15 mouse cellular contexts compared by ENCODE assay signal in genomic region chr6:61155059-61155629, GRCm38 (mm10). TPM values are rescaled to one million over a fixed set of nuclear protein-coding genes. Genes with fewer than 3 reads are reported as not detected.
DNase-seq lines count a peak whose midpoint lies in the region; ATAC-seq lines count a peak whose summit lies in the region.
"Had no signal": no experiment of that assay in that cellular context is flagged by ENCODE, and none has a peak within 500 bp of the region (broad histone marks: within the 10 kb centered on the region; RNA-seq: fewer than 3 reads in every experiment).

No protein-coding gene starts in this region.

- ATAC-seq in neural tube, embryonic 13.5 days (ENCODE audit: low read depth), result peak; percentile 63; the same call in 1 of the 2 replicates
- no peak for ATAC-seq in neural tube, embryonic 15.5 days (ENCODE audit: low FRiP score)
- ATAC-seq in forebrain, embryonic 15.5 days (replicated peaks), result peak; percentile 83
- peak; percentile 63 for ATAC-seq in midbrain, embryonic 14.5 days (ENCODE audit: low FRiP score, low TSS enrichment)
- ATAC-seq in megakaryocyte progenitor cell, adult 5-6 weeks (replicated peaks; ENCODE audit: poor library complexity), result no peak
- ATAC-seq in heart, embryonic 11.5 days (replicated peaks; ENCODE audit: insufficient number of reproducible peaks, low FRiP score, low TSS enrichment), result no peak
- ATAC-seq: CD4-positive, CD25-positive, alpha-beta regulatory T cell, adult 4 months had no signal

- no peak overlapping the region for H3K4me3 ChIP-seq in neural tube, embryonic 13.5 days
- H3K4me3 ChIP-seq in neural tube, embryonic 15.5 days (replicated peaks), result no peak overlapping the region
- no peak overlapping the region for H3K4me3 ChIP-seq in forebrain, embryonic 15.5 days
- H3K4me3 ChIP-seq in midbrain, embryonic 14.5 days (replicated peaks; ENCODE audit: low read depth, low read length), result no peak overlapping the region
- H3K4me3 ChIP-seq in heart, embryonic 11.5 days (ENCODE audit: low read depth, low read length), result no peak overlapping the region
- H3K4me3 ChIP-seq: gastrocnemius, adult 2 months; myocyte had no signal

- no peak overlapping the region for H3K9ac ChIP-seq in neural tube, embryonic 13.5 days
- H3K9ac ChIP-seq in neural tube, embryonic 15.5 days (replicated peaks), result no peak overlapping the region
- no peak overlapping the region for H3K9ac ChIP-seq in forebrain, embryonic 15.5 days (replicated peaks)
- H3K9ac ChIP-seq in midbrain, embryonic 14.5 days (replicated peaks; ENCODE audit: low read length), result no peak overlapping the region
- H3K9ac ChIP-seq in heart, embryonic 11.5 days (ENCODE audit: low read depth, low read length), result no peak overlapping the region

- no peak overlapping the region for H3K27ac ChIP-seq in neural tube, embryonic 13.5 days (replicated peaks)
- no peak overlapping the region for H3K27ac ChIP-seq in neural tube, embryonic 15.5 days (replicated peaks)
- H3K27ac ChIP-seq in forebrain, embryonic 15.5 days (replicated peaks), result no peak overlapping the region
- no peak overlapping the region for H3K27ac ChIP-seq in midbrain, embryonic 14.5 days (replicated peaks; ENCODE audit: low read depth, low read length)
- H3K27ac ChIP-seq in heart, embryonic 11.5 days (ENCODE audit: low read depth, low read length), result no peak overlapping the region
- H3K27ac ChIP-seq: gastrocnemius, adult 2 months had no signal

- no peaks in the 10 kb centered on the region for H3K27me3 ChIP-seq in neural tube, embryonic 13.5 days
- no peaks in the 10 kb centered on the region for H3K27me3 ChIP-seq in neural tube, embryonic 15.5 days (replicated peaks)
- no peaks in the 10 kb centered on the region for H3K27me3 ChIP-seq in forebrain, embryonic 15.5 days
- no peaks in the 10 kb centered on the region for H3K27me3 ChIP-seq in midbrain, embryonic 14.5 days (ENCODE audit: control insufficient read depth, insufficient read depth, low read length)
- H3K27me3 ChIP-seq in heart, embryonic 11.5 days (ENCODE audit: control insufficient read depth, insufficient read depth, low read length), result no peaks in the 10 kb centered on the region

- peaks cover 14% of the 10 kb centered on the region for H3K4me1 ChIP-seq in neural tube, embryonic 13.5 days (replicated peaks)
- peaks cover 3% of the 10 kb centered on the region; the same call in 1 of the 2 replicates for H3K4me1 ChIP-seq in neural tube, embryonic 15.5 days
- H3K4me1 ChIP-seq in forebrain, embryonic 15.5 days, result peaks cover 9% of the 10 kb centered on the region
- peaks cover 18% of the 10 kb centered on the region for H3K4me1 ChIP-seq in midbrain, embryonic 14.5 days (ENCODE audit: control insufficient read depth, insufficient read depth, low read length)
- no peaks in the 10 kb centered on the region for H3K4me1 ChIP-seq in heart, embryonic 11.5 days (ENCODE audit: control insufficient read depth, insufficient read depth, low read length)

- WGBS in neural tube, embryonic 13.5 days, result 49% methylated on average over 8 of the region's 8 CpGs
- WGBS in neural tube, embryonic 15.5 days, result 39% methylated on average over 8 of the region's 8 CpGs
- WGBS in forebrain, embryonic 15.5 days, result 34% methylated on average over 8 of the region's 8 CpGs
- 19% methylated on average over 8 of the region's 8 CpGs for WGBS in midbrain, embryonic 14.5 days
- WGBS in heart, embryonic 11.5 days (ENCODE audit: insufficient replicate concordance), result 64% methylated on average over 8 of the region's 8 CpGs

- no peaks in the 10 kb centered on the region for H3K36me3 ChIP-seq in neural tube, embryonic 13.5 days
- H3K36me3 ChIP-seq in neural tube, embryonic 15.5 days, result no peaks in the 10 kb centered on the region
- no peaks in the 10 kb centered on the region for H3K36me3 ChIP-seq in forebrain, embryonic 15.5 days
- no peaks in the 10 kb centered on the region for H3K36me3 ChIP-seq in midbrain, embryonic 14.5 days (ENCODE audit: control insufficient read depth, insufficient read depth, low read length)
- no peaks in the 10 kb centered on the region for H3K36me3 ChIP-seq in heart, embryonic 11.5 days (ENCODE audit: control insufficient read depth, insufficient read depth, low read length)

- H3K4me2 ChIP-seq in neural tube, embryonic 13.5 days, result no peak overlapping the region
- no peak overlapping the region for H3K4me2 ChIP-seq in neural tube, embryonic 15.5 days
- H3K4me2 ChIP-seq in forebrain, embryonic 15.5 days (replicated peaks), result no peak overlapping the region
- H3K4me2 ChIP-seq in midbrain, embryonic 14.5 days (ENCODE audit: low read length), result peak overlapping the region; percentile 5; the same call in 1 of the 2 replicates
- no peak overlapping the region for H3K4me2 ChIP-seq in heart, embryonic 11.5 days

- peak; percentile 68 for DNase-seq in midbrain, embryonic 14.5 days
- no peak for DNase-seq in gastrocnemius, adult 18-20 months (ENCODE audit: low spot score)
- DNase-seq: adrenal gland, adult 8-10 months; cerebellum, adult 2 months; gastrocnemius, adult 2 months; heart, postnatal 10 days; lung, adult 2 months had no signal

- H3K9me3 ChIP-seq in neural tube, embryonic 13.5 days, result no peaks in the 10 kb centered on the region
- H3K9me3 ChIP-seq in neural tube, embryonic 15.5 days (replicated peaks), result no peaks in the 10 kb centered on the region
- H3K9me3 ChIP-seq in forebrain, embryonic 15.5 days, result no peaks in the 10 kb centered on the region
- H3K9me3 ChIP-seq in midbrain, embryonic 14.5 days (ENCODE audit: control insufficient read depth, low read length), result no peaks in the 10 kb centered on the region
- no peaks in the 10 kb centered on the region for H3K9me3 ChIP-seq in heart, embryonic 11.5 days (replicated peaks; ENCODE audit: control insufficient read depth, low read length)

RNA-seq across cellular contexts. Expression of gene Ccser1, which starts 25.0 kb away (rescaled TPM):
- polyA plus RNA-seq in neural tube, embryonic 13.5 days (2015; fragmentation: Nextera tagmentation; extraction: Ambion mirVana), result 20.7 and 23.1 TPM in 2 replicates
- 19.2 and 25.3 TPM in 2 replicates for polyA plus RNA-seq in neural tube, embryonic 15.5 days (2015; fragmentation: Nextera tagmentation; extraction: Ambion mirVana)
- 29.0 and 30.8 TPM in 2 replicates for polyA plus RNA-seq in forebrain, embryonic 15.5 days (2015; fragmentation: Nextera tagmentation; extraction: Ambion mirVana)
- polyA plus RNA-seq in midbrain, embryonic 14.5 days (2014; fragmentation: Nextera tagmentation; extraction: Ambion mirVana), result 18.7 and 23.5 TPM in 2 replicates
- total RNA-seq in gastrocnemius, adult 18-20 months (2021), result under 1 TPM; 0.78 to 0.84 TPM
- 0.05 and 0.47 TPM in 2 replicates for total RNA-seq in megakaryocyte progenitor cell, adult 5-6 weeks (2015)
- total RNA-seq in megakaryocyte progenitor cell, adult 5-6 weeks (2017), result 1.9 and 2.9 TPM in 2 replicates
- 1.6 and 2.0 TPM in 2 replicates for polyA plus RNA-seq in heart, embryonic 11.5 days (2014; fragmentation: Nextera tagmentation; extraction: Ambion mirVana)
- total RNA-seq: MEL had no signal

Comparison
In these comparisons a context has a peak if more than half of its experiments do, and no peak if none do; other contexts are left out.
1. ATAC-seq: peak in neural tube, embryonic 13.5 days (single experiment), forebrain, embryonic 15.5 days (single experiment) and midbrain, embryonic 14.5 days (single experiment); none in neural tube, embryonic 15.5 days (single experiment), megakaryocyte progenitor cell, adult 5-6 weeks (single experiment) and heart, embryonic 11.5 days (single experiment).